Mouse (Mus musculus) midbrain, embryonic 12.5 days (tissue): ENCODE data around the gene Bivm. TPM values are rescaled to one million over a fixed set of nuclear protein-coding genes. Genes with fewer than 3 reads are reported as not detected.

ENCODE experiments used
- ATAC-seq: fragments of 200-750 bp; cut with Nextera tagmentation; 2 replicates; pipeline ENCODE4 v1.8.0; 2017; ENCODE audit warnings: low read depth, moderate TSS enrichment, moderate library complexity; ENCODE audit not compliant: low FRiP score
- H3K27ac ChIP-seq: fragments of 300-500 bp; sonication (generic); replicated peaks from 2 replicates; pipeline ENCODE4 v1.5.1; 2016; ENCODE audit warnings: mild to moderate bottlenecking
- H3K27me3 ChIP-seq: fragments of 300-500 bp; sonication (generic); 2 replicates; pipeline ENCODE4 v1.6.1; 2016; ENCODE audit warnings: mild to moderate bottlenecking
- H3K36me3 ChIP-seq: fragments of 300-500 bp; sonication (generic); 2 replicates; pipeline ENCODE4 v1.6.1; 2016
- H3K4me1 ChIP-seq: fragments of 300-500 bp; sonication (generic); 2 replicates; pipeline ENCODE4 v1.6.1; 2016
- H3K4me2 ChIP-seq: fragments of 300-500 bp; sonication (generic); replicated peaks from 2 replicates; pipeline ENCODE4 v1.6.1; 2016; ENCODE audit warnings: mild to moderate bottlenecking, moderate library complexity
- H3K4me3 ChIP-seq: fragments of 300-500 bp; sonication (generic); 2 replicates; pipeline ENCODE4 v1.5.1; 2016; ENCODE audit warnings: mild to moderate bottlenecking
- H3K9ac ChIP-seq: fragments of 300-500 bp; sonication (generic); replicated peaks from 2 replicates; pipeline ENCODE4 v1.6.1; 2016; ENCODE audit warnings: mild to moderate bottlenecking, moderate library complexity
- H3K9me3 ChIP-seq: fragments of 300-500 bp; sonication (generic); 2 replicates; pipeline ENCODE4 v1.6.1; 2016; ENCODE audit warnings: mild to moderate bottlenecking
- WGBS: fragments of 180-500 bp; shearing (Covaris S2); methylation state at CpG from one replicate; pipeline ENCODE4 v1.1.7; 2016; 5-methylcytosine and 5-hydroxymethylcytosine counted together
- polyA plus RNA-seq: library from polyadenylated mRNA; unstranded; fragments of >200 nt; fragmentation: Nextera tagmentation; extraction: Ambion mirVana; gene quantifications from 2 replicates; pipeline ENCODE4 v1.2.1, GENCODE M21; 2016

Bivm gene
- polyA plus RNA-seq, 1 experiment from 2014 or later: 28.6 TPM

DNA sequence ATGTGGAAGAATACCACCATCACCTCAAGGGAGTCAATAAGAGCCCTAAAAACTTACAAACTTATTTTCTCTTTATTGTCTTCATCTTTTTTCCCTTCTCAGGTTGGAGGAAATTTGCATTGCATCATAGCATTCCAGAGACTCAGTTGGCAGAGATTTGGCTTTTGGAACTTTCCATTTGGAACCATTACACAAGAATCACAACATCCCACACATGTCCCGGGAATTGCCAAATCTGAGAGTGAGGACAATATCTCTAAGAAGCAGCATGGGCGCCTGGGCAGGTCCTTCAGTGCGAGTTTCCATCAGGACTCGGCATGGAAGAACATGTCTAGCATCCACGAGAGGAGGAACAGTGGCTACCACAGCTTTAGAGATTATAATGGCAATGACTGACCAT lies 24.0 kb downstream of the Bivm start:
- H3K9ac ChIP-seq: no peak overlapping the region
- WGBS: 90% methylated on average over 5 of the region's 5 CpGs
- no peak overlapping the region for H3K4me3 ChIP-seq
- H3K9me3 ChIP-seq: no peaks in the 10 kb centered on the region
- no peak overlapping the region for H3K27ac ChIP-seq
- no peaks in the 10 kb centered on the region for H3K27me3 ChIP-seq
- H3K4me1 ChIP-seq: peaks cover 4% of the 10 kb centered on the region; the same call in 1 of the 2 replicates
- H3K36me3 ChIP-seq: peaks cover 49% of the 10 kb centered on the region
- no peak for ATAC-seq
- no peak overlapping the region for H3K4me2 ChIP-seq

DNA sequence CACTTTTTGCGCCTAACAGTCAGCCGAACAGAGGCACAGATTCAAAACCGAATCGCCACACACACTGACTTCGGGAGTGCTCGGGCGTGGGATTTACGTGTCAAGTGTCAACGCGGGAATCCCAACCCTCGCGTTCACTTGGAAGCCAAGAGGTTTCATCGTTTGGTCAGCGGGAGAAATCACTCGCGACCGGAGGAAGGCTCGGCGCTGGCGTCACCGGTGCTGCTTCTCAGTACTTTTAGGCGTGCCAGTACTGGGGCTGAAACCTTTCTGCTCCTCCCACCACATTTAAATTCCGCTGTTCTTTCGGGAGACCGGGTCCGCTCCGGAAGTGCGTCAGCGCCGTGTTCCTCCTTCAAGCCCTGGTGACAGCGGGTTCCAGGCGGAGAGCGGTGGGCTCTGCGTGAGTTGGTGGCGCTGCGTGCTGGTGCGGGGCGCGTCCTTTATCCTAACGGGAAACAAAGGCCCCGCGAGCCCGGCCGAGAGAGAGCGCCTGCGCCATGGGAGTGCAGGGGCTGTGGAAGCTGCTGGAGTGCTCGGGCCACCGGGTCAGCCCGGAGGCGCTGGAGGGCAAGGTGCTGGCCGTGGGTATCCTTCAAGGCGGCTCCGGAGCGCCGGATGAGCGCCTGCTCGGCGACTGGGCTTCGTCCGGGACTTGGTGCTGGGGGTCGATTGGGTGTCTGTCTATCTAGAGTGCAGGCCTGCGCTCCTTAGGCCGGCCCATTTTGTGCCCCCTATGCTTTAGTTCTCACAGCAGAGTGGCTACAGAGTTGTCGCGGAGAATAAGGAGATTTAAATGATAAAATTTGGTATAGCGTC lies 29.0 kb downstream of the Bivm start, which contains the start of gene Ercc5:
Gene Ercc5 (plus strand): TSS at position 182 of the 819 bp plus-strand sequence.
- peak within 1 kb of the TSS; percentile 91 for H3K9ac ChIP-seq
- 0 out of 2 replicates have a peak, but pooled peaks cover 3% of the 10 kb centered on the region for H3K9me3 ChIP-seq
- H3K36me3 ChIP-seq: peaks cover 13% of the 10 kb centered on the region
- no peaks in the 10 kb centered on the region for H3K27me3 ChIP-seq
- peak within 1 kb of the TSS; percentile 99 for H3K27ac ChIP-seq
- WGBS: under 1% methylated on average over 66 of the region's 66 CpGs
- H3K4me3 ChIP-seq: peak within 1 kb of the TSS; percentile 80
- H3K4me2 ChIP-seq: peak within 1 kb of the TSS; percentile 60
- peaks cover 9% of the 10 kb centered on the region; the same call in 1 of the 2 replicates for H3K4me1 ChIP-seq
- ATAC-seq: peak; percentile 97

DNA sequence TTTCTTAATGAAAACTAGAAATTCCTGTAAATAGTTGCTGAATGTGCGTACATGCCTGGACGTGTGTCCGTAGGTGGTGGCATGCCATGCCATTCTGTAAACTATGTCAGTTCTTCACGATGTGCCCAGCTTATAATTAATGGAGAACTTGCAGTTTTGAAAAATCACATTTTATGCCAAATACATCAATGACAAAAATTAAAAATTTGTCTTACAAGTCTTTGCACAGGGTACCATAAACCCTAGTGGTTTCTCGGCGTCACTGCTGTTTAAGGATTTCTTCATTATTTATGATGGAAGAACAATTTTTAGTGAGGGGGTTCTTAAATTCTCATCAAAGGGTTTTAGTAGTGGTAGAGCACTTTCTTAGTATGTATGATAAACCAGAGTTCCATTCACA lies 29.9 kb downstream of the Bivm start:
- Histone ChIP-seq H3K9ac (peak overlapping the region; percentile 91), H3K9me3 (0 out of 2 replicates have a peak, but pooled peaks cover 5% of the 10 kb centered on the region), H3K4me2 (peak overlapping the region; percentile 60), H3K27ac (peak overlapping the region; percentile 99), H3K36me3 (peaks cover 3% of the 10 kb centered on the region; the same call in 1 of the 2 replicates), H3K4me1 (peaks cover 9% of the 10 kb centered on the region; the same call in 1 of the 2 replicates), H3K27me3 (no peaks in the 10 kb centered on the region), H3K4me3 (peak overlapping the region; percentile 80)
- ATAC-seq: no peak
- WGBS: 44% methylated on average over 6 of the region's 6 CpGs

DNA sequence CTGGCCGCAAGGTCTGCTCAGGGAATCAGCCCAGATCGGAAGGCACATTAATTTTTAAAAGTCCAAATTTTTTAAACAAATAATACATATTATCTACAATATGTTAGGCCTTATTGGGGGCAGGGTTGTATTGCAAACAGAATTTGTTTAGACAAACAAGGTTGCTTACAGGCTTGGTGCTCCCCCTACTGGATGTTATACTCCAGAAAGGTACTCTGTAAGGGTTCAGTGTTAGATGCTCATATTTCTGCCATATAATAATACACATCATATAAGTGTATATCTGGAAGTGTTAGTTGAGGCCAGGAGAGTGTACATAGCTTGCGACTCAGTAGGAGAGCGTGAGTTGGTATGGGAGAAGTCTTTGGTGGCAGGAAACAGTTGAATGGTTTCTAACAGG lies 36.5 kb downstream of the Bivm start:
- Histone ChIP-seq H3K9me3 (0 out of 2 replicates have a peak, but pooled peaks cover 5% of the 10 kb centered on the region), H3K36me3 (peaks cover 36% of the 10 kb centered on the region), H3K9ac (no peak overlapping the region), H3K4me2 (no peak overlapping the region), H3K4me1 (no peaks in the 10 kb centered on the region), H3K4me3 (no peak overlapping the region), H3K27me3 (no peaks in the 10 kb centered on the region), H3K27ac (no peak overlapping the region)
- 95% methylated on average over 4 of the region's 4 CpGs for WGBS
- ATAC-seq: no peak

- Histone ChIP-seq H3K27me3 (no peaks in the 10 kb centered on the region), H3K4me2 (no peak overlapping the region), H3K4me1 (no peaks in the 10 kb centered on the region), H3K27ac (no peak overlapping the region), H3K4me3 (no peak overlapping the region), H3K36me3 (peaks cover 62% of the 10 kb centered on the region), H3K9me3 (no peaks in the 10 kb centered on the region), H3K9ac (no peak overlapping the region)
- 92% methylated on average over 6 of the region's 6 CpGs for WGBS
- no peak for ATAC-seq
Observed at GRCm38 (mm10) chr1:44158317-44158716, 39.6 kb downstream of the Bivm start.

DNA sequence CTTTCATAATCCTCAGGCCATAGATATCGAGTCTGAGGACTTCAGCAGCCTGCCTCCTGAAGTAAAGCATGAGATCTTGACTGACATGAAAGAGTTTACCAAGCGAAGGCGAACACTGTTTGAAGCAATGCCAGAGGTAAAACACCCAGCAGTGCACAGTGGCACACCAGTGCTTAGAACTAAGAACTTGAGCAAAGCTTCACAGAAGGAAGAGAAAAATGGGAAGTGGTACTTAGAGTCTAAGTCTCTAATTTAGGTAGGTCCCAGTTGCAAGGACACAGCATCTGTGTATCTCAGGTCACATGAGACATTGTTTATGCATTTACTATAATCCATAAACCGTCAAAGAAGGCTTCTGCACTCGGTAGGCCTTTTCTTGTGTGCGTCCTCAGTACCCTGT lies 43.1 kb downstream of the Bivm start:
- Histone ChIP-seq H3K4me1 (no peaks in the 10 kb centered on the region), H3K36me3 (peaks cover 85% of the 10 kb centered on the region), H3K27me3 (no peaks in the 10 kb centered on the region), H3K9ac (no peak overlapping the region), H3K9me3 (no peaks in the 10 kb centered on the region), H3K4me3 (no peak overlapping the region), H3K27ac (no peak overlapping the region), H3K4me2 (no peak overlapping the region)
- 95% methylated on average over 6 of the region's 6 CpGs for WGBS
- ATAC-seq: no peak

GRCm38 (mm10) chr1:44162389-44162788 lies 43.6 kb downstream of the Bivm start:
- H3K9me3 ChIP-seq: peaks cover 1% of the 10 kb centered on the region; the same call in 1 of the 2 replicates
- no peaks in the 10 kb centered on the region for H3K27me3 ChIP-seq
- WGBS: 90% methylated on average over 5 of the region's 5 CpGs
- ATAC-seq: no peak
- no peak overlapping the region for H3K27ac ChIP-seq
- no peak overlapping the region for H3K4me2 ChIP-seq
- no peak overlapping the region for H3K4me3 ChIP-seq
- peaks cover 87% of the 10 kb centered on the region for H3K36me3 ChIP-seq
- no peak overlapping the region for H3K9ac ChIP-seq
- no peaks in the 10 kb centered on the region for H3K4me1 ChIP-seq

- H3K9me3 ChIP-seq: peaks cover 15% of the 10 kb centered on the region
- no peaks in the 10 kb centered on the region for H3K27me3 ChIP-seq
- H3K4me2 ChIP-seq: no peak overlapping the region
- WGBS: 91% methylated on average over 3 of the region's 3 CpGs
- H3K4me3 ChIP-seq: no peak overlapping the region
- no peak overlapping the region for H3K9ac ChIP-seq
- H3K4me1 ChIP-seq: no peaks in the 10 kb centered on the region
- ATAC-seq: no peak
- no peak overlapping the region for H3K27ac ChIP-seq
- H3K36me3 ChIP-seq: peaks cover 81% of the 10 kb centered on the region
Observed at GRCm38 (mm10) chr1:44167859-44168383, 49.2 kb downstream of the Bivm start.

DNA sequence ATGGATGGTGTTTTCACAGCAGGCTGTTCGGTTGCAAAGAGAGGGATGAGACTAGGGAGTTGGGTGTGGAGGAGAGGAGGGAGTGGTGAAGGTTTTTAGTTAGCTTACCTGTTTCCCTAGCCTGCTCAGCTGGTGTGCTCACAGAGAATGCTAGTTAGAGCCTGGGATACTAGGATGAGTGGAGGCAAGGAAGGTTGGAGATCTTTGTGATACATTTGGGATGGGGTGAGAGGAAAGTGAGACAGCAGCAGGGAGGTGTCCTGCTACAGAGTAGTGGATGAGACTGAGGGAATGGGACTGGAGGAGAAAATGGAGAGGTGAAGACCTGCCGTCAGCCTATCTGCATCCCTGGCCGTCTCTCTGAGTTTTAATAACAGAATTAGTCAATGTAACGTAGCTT lies 53.9 kb downstream of the Bivm start:
- Histone ChIP-seq H3K9me3 (peaks cover 12% of the 10 kb centered on the region), H3K4me1 (no peaks in the 10 kb centered on the region), H3K4me3 (no peak overlapping the region), H3K4me2 (no peak overlapping the region), H3K36me3 (peaks cover 86% of the 10 kb centered on the region), H3K27ac (no peak overlapping the region), H3K9ac (no peak overlapping the region), H3K27me3 (no peaks in the 10 kb centered on the region)
- no peak for ATAC-seq
- WGBS: 97% methylated on average over 4 of the region's 4 CpGs

DNA sequence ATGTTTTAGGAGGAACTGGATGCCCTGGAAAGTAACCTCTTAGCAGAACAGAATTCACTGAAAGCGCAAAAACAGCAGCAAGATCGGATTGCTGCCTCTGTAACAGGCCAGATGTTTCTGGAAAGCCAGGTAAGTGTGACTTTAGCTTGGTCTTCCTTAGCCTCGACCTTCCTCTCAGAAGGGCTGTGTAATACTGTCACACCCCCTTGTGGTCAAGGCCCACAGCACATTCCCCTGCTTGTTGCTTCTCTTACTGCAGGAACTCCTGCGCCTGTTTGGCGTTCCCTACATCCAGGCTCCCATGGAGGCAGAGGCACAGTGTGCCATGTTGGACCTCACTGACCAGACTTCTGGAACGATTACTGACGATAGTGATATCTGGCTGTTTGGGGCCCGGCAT lies 55.1 kb downstream of the Bivm start:
- no peak overlapping the region for H3K27ac ChIP-seq
- 84% methylated on average over 8 of the region's 8 CpGs for whole genome bisulfite sequencing
- no peak overlapping the region for H3K4me3 ChIP-seq
- H3K36me3 ChIP-seq: peaks cover 87% of the 10 kb centered on the region
- H3K4me1 ChIP-seq: no peaks in the 10 kb centered on the region
- ATAC-seq: no peak
- H3K4me2 ChIP-seq: no peak overlapping the region
- H3K9ac ChIP-seq: no peak overlapping the region
- peaks cover 11% of the 10 kb centered on the region; the same call in 1 of the 2 replicates for H3K9me3 ChIP-seq
- H3K27me3 ChIP-seq: no peaks in the 10 kb centered on the region

GRCm38 (mm10) chr1:44178086-44178485 lies 59.3 kb downstream of the Bivm start:
- Histone ChIP-seq H3K4me3 (no peak overlapping the region), H3K9ac (no peak overlapping the region), H3K4me1 (no peaks in the 10 kb centered on the region), H3K27ac (no peak overlapping the region), H3K9me3 (no peaks in the 10 kb centered on the region), H3K4me2 (no peak overlapping the region), H3K27me3 (no peaks in the 10 kb centered on the region), H3K36me3 (peaks cover 80% of the 10 kb centered on the region)
- 91% methylated on average over 5 of the region's 5 CpGs for WGBS
- ATAC-seq: no peak

GRCm38 (mm10) chr1:44186396-44186795 lies 67.6 kb downstream of the Bivm start:
- Histone ChIP-seq H3K9ac (no peak overlapping the region), H3K4me2 (no peak overlapping the region), H3K27me3 (no peaks in the 10 kb centered on the region), H3K27ac (no peak overlapping the region), H3K4me1 (no peaks in the 10 kb centered on the region), H3K9me3 (no peaks in the 10 kb centered on the region), H3K36me3 (peaks cover 10% of the 10 kb centered on the region), H3K4me3 (no peak overlapping the region)
- ATAC-seq: no peak
